Mouse (Mus musculus) cerebellum, adult 2 months (tissue): ENCODE data around the gene Rapgef1. TPM values are rescaled to one million over a fixed set of nuclear protein-coding genes. Genes with fewer than 3 reads are reported as not detected.

Experiments
- DNase-seq, 2 experiments: peaks; one replicate each; pipeline ENCODE4 v3.0.0; 2021
- H3K27ac ChIP-seq: fragments of 200-500 bp; 2 replicates; pipeline ENCODE4 v1.5.1; 2012; ENCODE audit warnings: low read length, control low read depth, inconsistent platforms; ENCODE audit not compliant: insufficient read depth
- H3K27me3 ChIP-seq: fragments of 200-500 bp; 2 replicates; pipeline ENCODE4 v1.6.1; 2012; ENCODE audit warnings: inconsistent platforms, mild to moderate bottlenecking, low read length, moderate library complexity; ENCODE audit not compliant: control insufficient read depth, insufficient read depth
- H3K4me1 ChIP-seq: fragments of 200-500 bp; 2 replicates; pipeline ENCODE4 v1.6.1; 2011; ENCODE audit warnings: low read length; ENCODE audit not compliant: control insufficient read depth, insufficient read depth
- H3K4me3 ChIP-seq: fragments of 200-500 bp; replicated peaks from 2 replicates; pipeline ENCODE3; 2011; ENCODE audit warnings: mild to moderate bottlenecking, low read depth, low read length, control low read depth; ENCODE audit not compliant: insufficient read depth
- CTCF ChIP-seq: fragments of 200-500 bp; IDR thresholded peaks from 2 replicates; pipeline ENCODE4 v1.5.1; 2011; ENCODE audit warnings: low read depth, mild to moderate bottlenecking, control low read depth, low read length, moderate library complexity, borderline replicate concordance; ENCODE audit not compliant: insufficient read depth
- POLR2A ChIP-seq: fragments of 200-500 bp; IDR thresholded peaks from 2 replicates; pipeline ENCODE4 v1.6.1; 2011; ENCODE audit warnings: low read length, control low read depth, borderline replicate concordance; ENCODE audit not compliant: insufficient read depth
- WGBS: fragments of 180-500 bp; shearing (Covaris S2); methylation state at CpG from one replicate; pipeline ENCODE4 v1.1.7; 2018; 5-methylcytosine and 5-hydroxymethylcytosine counted together
- polyA plus RNA-seq: library from polyadenylated mRNA; depleted of rRNA; stranded (reverse); fragments of >200 nt; gene quantifications from 2 replicates; pipeline ENCODE4 v1.2.3, GENCODE M21; 2012

Gene Rapgef1
- polyA plus RNA-seq, 1 experiment = 72.6 TPM

GRCm38 (mm10) chr2:29735708-29736107 is 116.2 kb downstream of the Rapgef1 start:
- Histone ChIP-seq H3K27me3 (no peaks in the 10 kb centered on the region), H3K4me3 (no peak overlapping the region), H3K4me1 (peaks cover 8% of the 10 kb centered on the region; the same call in 1 of the 2 replicates), H3K27ac (no peak overlapping the region)
- TF ChIP-seq CTCF = no peak
- no peak for TF ChIP-seq POLR2A
- no peak for DNase-seq
- WGBS = 91% methylated on average over 12 of the region's 12 CpGs

- TF ChIP-seq CTCF = no peak
- no peak for TF ChIP-seq POLR2A
- WGBS = 45% methylated on average over 12 of the region's 12 CpGs
- no peaks in the 10 kb centered on the region for H3K27me3 ChIP-seq
- no peak overlapping the region for H3K4me3 ChIP-seq
- peaks cover 8% of the 10 kb centered on the region; the same call in 1 of the 2 replicates for H3K4me1 ChIP-seq
- DNase-seq = no peak
- H3K27ac ChIP-seq = no peak overlapping the region
Observed at GRCm38 (mm10) chr2:29737209-29737925, 117.8 kb downstream of the Rapgef1 start.

DNA sequence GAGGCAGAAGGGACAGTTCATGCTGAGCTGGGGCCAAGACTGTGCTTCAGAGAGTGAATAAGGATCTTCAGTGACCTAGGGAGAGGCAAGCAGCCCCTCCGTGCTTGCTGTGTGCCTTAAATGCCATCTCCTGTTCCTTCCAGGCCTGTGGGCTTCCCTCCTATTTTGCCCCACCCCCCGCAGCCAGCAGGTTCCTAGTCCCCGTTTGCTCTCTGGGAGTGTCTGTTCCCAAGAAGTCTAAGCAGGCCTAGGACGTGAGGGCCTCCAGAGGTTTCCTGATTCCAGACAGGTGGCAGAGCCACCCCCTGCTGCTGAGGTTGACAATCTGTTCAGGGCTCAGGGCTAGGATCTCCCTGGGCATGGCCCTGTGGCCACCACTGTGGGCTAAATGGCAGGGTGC is 119.3 kb downstream of the Rapgef1 start:
- H3K27me3 ChIP-seq = no peaks in the 10 kb centered on the region
- 49% methylated on average over 4 of the region's 4 CpGs for WGBS
- DNase-seq = no peak
- peaks cover 8% of the 10 kb centered on the region; the same call in 1 of the 2 replicates for H3K4me1 ChIP-seq
- no peak overlapping the region for H3K4me3 ChIP-seq
- no peak overlapping the region for H3K27ac ChIP-seq
- TF ChIP-seq CTCF (no peak), POLR2A (no peak)

DNA sequence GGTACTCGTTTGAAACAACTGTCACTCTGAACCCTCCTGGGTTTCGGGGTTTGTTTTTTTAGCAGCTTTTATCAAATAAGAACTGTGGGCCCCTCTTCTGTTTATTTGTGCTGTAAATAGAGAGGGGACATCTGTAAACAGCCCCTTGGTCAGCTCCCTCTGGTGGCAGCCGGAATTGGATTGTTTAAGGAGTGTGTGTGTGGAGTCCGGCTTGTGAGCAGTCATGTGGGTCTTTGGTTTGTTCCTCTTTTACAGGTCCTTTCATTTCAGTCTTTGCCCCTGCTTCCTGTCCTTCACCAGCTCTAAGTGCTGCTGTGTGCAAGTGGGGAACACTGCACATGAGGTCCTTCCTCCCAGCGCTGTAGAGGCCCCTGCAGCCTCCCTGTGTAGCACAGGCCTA is 119.8 kb downstream of the Rapgef1 start:
- WGBS = 74% methylated on average over 5 of the region's 5 CpGs
- Histone ChIP-seq H3K27ac (no peak overlapping the region), H3K4me1 (peaks cover 8% of the 10 kb centered on the region; the same call in 1 of the 2 replicates), H3K4me3 (no peak overlapping the region), H3K27me3 (no peaks in the 10 kb centered on the region)
- TF ChIP-seq POLR2A (no peak), CTCF (no peak)
- no peak for DNase-seq

DNA sequence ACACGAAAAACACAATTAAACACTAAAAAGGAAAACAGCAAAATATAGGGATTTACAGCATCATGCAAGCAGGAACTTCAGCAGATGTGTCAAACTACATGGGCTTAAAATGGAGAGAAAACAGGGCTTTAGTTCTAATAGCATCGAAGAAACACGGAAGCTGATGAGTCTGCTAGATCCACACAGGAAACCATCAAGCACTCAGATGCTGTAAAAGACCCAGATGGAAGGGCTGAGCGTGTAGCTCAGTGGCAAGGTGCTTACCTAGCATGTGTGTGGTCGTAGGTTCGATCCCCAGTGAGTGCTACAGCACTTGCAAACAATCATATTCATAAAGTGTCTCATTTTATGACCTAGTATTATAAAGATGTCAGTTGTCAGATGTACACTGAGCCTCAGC is 121.7 kb downstream of the Rapgef1 start:
- Histone ChIP-seq H3K27ac (no peak overlapping the region), H3K4me1 (peaks cover 8% of the 10 kb centered on the region; the same call in 1 of the 2 replicates), H3K27me3 (no peaks in the 10 kb centered on the region), H3K4me3 (no peak overlapping the region)
- WGBS = 95% methylated on average over 6 of the region's 6 CpGs
- DNase-seq = no peak
- no peak for TF ChIP-seq CTCF
- no peak for TF ChIP-seq POLR2A

DNA sequence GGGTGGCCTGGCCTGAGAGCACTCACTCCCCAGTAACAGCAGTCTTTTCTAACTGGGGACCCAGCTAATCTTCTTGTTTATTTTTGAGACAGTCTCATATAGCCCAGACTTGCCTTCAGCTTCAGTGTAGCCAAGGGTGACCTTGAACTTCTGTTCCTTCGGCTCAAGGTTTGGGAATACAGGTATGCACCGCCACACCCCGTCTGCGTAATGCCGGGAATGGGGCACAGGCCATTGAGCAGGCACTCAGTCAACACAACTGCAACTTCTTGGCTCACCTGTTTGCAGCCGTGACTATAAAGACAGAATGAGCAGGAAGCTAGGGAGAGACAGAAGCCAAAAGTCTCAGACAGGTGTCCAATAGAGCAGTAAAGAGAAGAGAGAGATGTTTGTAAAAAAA is 124.7 kb downstream of the Rapgef1 start:
- Histone ChIP-seq H3K4me1 (no peaks in the 10 kb centered on the region), H3K27me3 (no peaks in the 10 kb centered on the region), H3K4me3 (no peak overlapping the region), H3K27ac (no peak overlapping the region)
- DNase-seq = no peak
- 86% methylated on average over 6 of the region's 6 CpGs for WGBS
- TF ChIP-seq POLR2A = no peak
- TF ChIP-seq CTCF = no peak

DNA sequence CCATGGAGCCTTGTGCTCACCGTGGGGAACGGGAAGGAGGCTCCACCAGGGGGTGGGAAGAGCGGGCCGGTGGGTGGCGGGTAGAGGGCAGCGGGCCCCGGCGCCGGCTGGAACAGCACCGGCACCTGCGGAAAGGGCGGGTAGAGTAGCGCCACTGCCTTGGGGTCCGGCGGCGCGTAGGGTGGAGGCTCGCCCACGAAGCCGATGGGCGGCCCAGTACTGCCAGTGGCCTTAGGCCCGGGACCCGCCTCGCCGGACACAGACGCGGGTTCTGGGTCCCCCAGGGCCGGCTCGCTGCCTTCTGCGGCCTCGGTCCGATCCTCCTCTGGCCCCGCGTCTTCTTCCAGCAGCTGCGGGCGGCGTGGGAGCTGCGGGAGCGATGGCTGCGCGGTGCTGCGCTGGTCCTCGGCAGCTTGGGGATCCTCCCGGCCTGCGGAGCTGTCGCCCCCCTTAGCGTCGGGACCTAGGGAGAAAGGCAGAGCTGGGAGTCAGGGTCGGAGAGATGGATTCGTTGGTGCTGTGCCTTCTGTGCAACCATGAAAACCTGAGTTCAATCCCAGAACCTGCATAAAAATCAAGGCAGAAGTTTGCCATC is 127.8 kb downstream of the Rapgef1 start:
- DNase-seq = peak in 1 of 2 experiments; percentile 43
- no peaks in the 10 kb centered on the region for H3K4me1 ChIP-seq
- TF ChIP-seq CTCF (no peak), POLR2A (no peak)
- H3K27ac ChIP-seq = no peak overlapping the region
- H3K27me3 ChIP-seq = peaks cover 1% of the 10 kb centered on the region; the same call in 1 of the 2 replicates
- peak overlapping the region; percentile 43 for H3K4me3 ChIP-seq
- WGBS = 2% methylated on average over 50 of the region's 50 CpGs

GRCm38 (mm10) chr2:29747852-29748251 is 128.3 kb downstream of the Rapgef1 start:
- DNase-seq = no peak
- WGBS = 51% methylated on average over 5 of the region's 5 CpGs
- peaks cover 1% of the 10 kb centered on the region; the same call in 1 of the 2 replicates for H3K27me3 ChIP-seq
- H3K4me1 ChIP-seq = no peaks in the 10 kb centered on the region
- no peak overlapping the region for H3K27ac ChIP-seq
- TF ChIP-seq CTCF (peak; percentile 20; the same call in 1 of the 2 replicates), POLR2A (no peak)
- H3K4me3 ChIP-seq = no peak overlapping the region
